Mouse (Mus musculus): ENCODE results near the gene Fxr1. TPM values are rescaled to one million over a fixed set of nuclear protein-coding genes. Genes with fewer than 3 reads are reported as not detected.
A peak's percentile ranks its signal among the peaks of the same experiment; 100 is the strongest.

Fxr1 gene
- polyA plus RNA-seq, 1 experiment from 2014 or later: 73.9 TPM

DNA sequence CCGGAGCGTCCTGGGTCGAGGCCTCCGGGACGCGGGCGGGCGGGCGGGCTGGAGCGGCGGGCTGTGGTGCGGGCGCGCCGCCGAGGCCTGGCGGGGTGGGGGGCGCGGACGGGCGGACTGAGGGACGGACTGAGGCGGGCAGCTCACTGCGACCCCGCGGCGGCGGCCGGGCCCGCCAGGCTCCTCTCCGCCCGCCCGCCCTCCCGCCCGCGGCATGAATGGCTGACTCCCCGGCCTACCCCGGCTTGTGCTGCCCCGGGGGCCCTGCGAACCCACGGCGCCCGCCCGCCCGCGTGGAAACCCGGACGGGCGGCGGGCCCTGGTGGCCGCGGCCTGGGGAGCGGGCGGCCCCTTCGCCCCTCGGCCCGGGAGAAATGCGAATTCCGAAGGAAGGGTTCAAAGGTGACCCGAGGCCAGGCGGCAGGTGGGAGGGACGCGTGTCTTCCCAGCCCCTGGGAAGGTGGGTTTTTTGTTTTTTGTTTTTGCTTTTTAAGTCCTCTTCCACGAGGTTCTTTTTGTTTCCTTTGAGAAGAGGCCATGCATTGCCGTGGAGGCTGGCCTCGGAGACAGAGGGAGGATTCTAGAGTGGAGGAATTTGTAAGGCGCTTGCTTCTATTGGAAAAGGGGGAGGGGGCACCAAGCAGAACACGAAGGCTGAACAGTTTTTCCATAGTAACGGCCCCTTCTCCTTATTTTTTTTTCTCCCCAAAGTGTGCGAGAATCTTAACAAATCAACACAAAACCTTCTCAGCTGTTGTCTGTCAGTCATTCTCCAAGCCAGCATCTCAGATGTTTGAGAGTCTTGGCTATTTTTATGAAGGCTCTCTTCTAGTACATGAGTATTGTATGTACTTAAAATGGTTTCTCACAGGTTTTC is 877 bp downstream of the Fxr1 start:
- Histone ChIP-seq H3K4me2 (ENCODE audit: low read length) (peak overlapping the region; percentile 75), H3K9ac (ENCODE audit: low read length) (peak overlapping the region; percentile 100), H3K4me3 (ENCODE audit: control insufficient read depth in 1 of 2, insufficient read depth in 1 of 2, low read depth in 1 of 2, low read length in 2 of 2) (peak overlapping the region; percentile 79 to 95), H3K9me3 (ENCODE audit: control insufficient read depth, low read length) (no peaks in the 10 kb centered on the region), H3K27ac (replicated peaks in 1 of 2; ENCODE audit: control insufficient read depth in 1 of 2, insufficient read depth in 1 of 2, low read depth in 2 of 2, low read length in 2 of 2) (peak overlapping the region; percentile 57 to 95), H3K27me3 (ENCODE audit: control insufficient read depth, insufficient read depth, low read length) (no peaks in the 10 kb centered on the region), H3K36me3 (ENCODE audit: control insufficient read depth, insufficient read depth, low read length) (no peaks in the 10 kb centered on the region), H3K4me1 (ENCODE audit: control insufficient read depth in 2 of 2, insufficient read depth in 2 of 2, low read length in 2 of 2) (peaks cover 4 to 34% of the 10 kb centered on the region in 2 experiments; a peak in 3 of 4 replicates)
- ATAC-seq (ENCODE audit: insufficient number of reproducible peaks, insufficient read depth, low FRiP score, low read depth): peak; percentile 14
- under 1% methylated on average over 38 of the region's 70 CpGs for WGBS

GRCm38 (mm10) chr3:34021259-34021828 is 1.6 kb downstream of the Fxr1 start:
- H3K4me2 ChIP-seq (ENCODE audit: low read length): peak overlapping the region; percentile 75
- peak overlapping the region; percentile 100 for H3K9ac ChIP-seq (ENCODE audit: low read length)
- peak overlapping the region in 1 of 2 experiments; percentile 95; a peak in 2 of 4 replicates for H3K4me3 ChIP-seq (ENCODE audit: control insufficient read depth in 1 of 2, insufficient read depth in 1 of 2, low read depth in 1 of 2, low read length in 2 of 2)
- ATAC-seq (ENCODE audit: insufficient number of reproducible peaks, insufficient read depth, low FRiP score, low read depth): no peak
- H3K36me3 ChIP-seq (ENCODE audit: control insufficient read depth, insufficient read depth, low read length): no peaks in the 10 kb centered on the region
- H3K27me3 ChIP-seq (ENCODE audit: control insufficient read depth, insufficient read depth, low read length): no peaks in the 10 kb centered on the region
- WGBS: 43% methylated on average over 4 of the region's 4 CpGs
- H3K4me1 ChIP-seq (ENCODE audit: control insufficient read depth in 2 of 2, insufficient read depth in 2 of 2, low read length in 2 of 2): peaks cover 4 to 35% of the 10 kb centered on the region in 2 experiments; a peak in 3 of 4 replicates
- H3K27ac ChIP-seq (replicated peaks in 1 of 2; ENCODE audit: control insufficient read depth in 1 of 2, insufficient read depth in 1 of 2, low read depth in 2 of 2, low read length in 2 of 2): no peak overlapping the region
- no peaks in the 10 kb centered on the region for H3K9me3 ChIP-seq (ENCODE audit: control insufficient read depth, low read length)

GRCm38 (mm10) chr3:34028935-34029334 is 9.2 kb downstream of the Fxr1 start:
- Histone ChIP-seq H3K27ac (replicated peaks in 1 of 2; ENCODE audit: control insufficient read depth in 1 of 2, insufficient read depth in 1 of 2, low read depth in 2 of 2, low read length in 2 of 2) (no peak overlapping the region), H3K4me1 (ENCODE audit: control insufficient read depth in 2 of 2, insufficient read depth in 2 of 2, low read length in 2 of 2) (peaks cover 2 to 42% of the 10 kb centered on the region in 2 experiments; a peak in 3 of 4 replicates), H3K27me3 (ENCODE audit: control insufficient read depth, insufficient read depth, low read length) (no peaks in the 10 kb centered on the region), H3K9me3 (ENCODE audit: control insufficient read depth, low read length) (no peaks in the 10 kb centered on the region), H3K4me2 (ENCODE audit: low read length) (no peak overlapping the region), H3K9ac (ENCODE audit: low read length) (no peak overlapping the region), H3K36me3 (ENCODE audit: control insufficient read depth, insufficient read depth, low read length) (no peaks in the 10 kb centered on the region), H3K4me3 (ENCODE audit: control insufficient read depth in 1 of 2, insufficient read depth in 1 of 2, low read depth in 1 of 2, low read length in 2 of 2) (no peak overlapping the region)
- no peak for ATAC-seq (ENCODE audit: insufficient number of reproducible peaks, insufficient read depth, low FRiP score, low read depth)

GRCm38 (mm10) chr3:34030601-34031000 is 10.9 kb downstream of the Fxr1 start:
- no peak for ATAC-seq (ENCODE audit: insufficient number of reproducible peaks, insufficient read depth, low FRiP score, low read depth)
- H3K9me3 ChIP-seq (ENCODE audit: control insufficient read depth, low read length): no peaks in the 10 kb centered on the region
- no peak overlapping the region for H3K4me2 ChIP-seq (ENCODE audit: low read length)
- H3K27me3 ChIP-seq (ENCODE audit: control insufficient read depth, insufficient read depth, low read length): no peaks in the 10 kb centered on the region
- WGBS: 54% methylated on average over 3 of the region's 3 CpGs
- no peak overlapping the region for H3K9ac ChIP-seq (ENCODE audit: low read length)
- no peak overlapping the region for H3K27ac ChIP-seq (replicated peaks in 1 of 2; ENCODE audit: control insufficient read depth in 1 of 2, insufficient read depth in 1 of 2, low read depth in 2 of 2, low read length in 2 of 2)
- H3K36me3 ChIP-seq (ENCODE audit: control insufficient read depth, insufficient read depth, low read length): no peaks in the 10 kb centered on the region
- peaks cover 0 to 38% of the 10 kb centered on the region in 2 experiments; a peak in 2 of 4 replicates for H3K4me1 ChIP-seq (ENCODE audit: control insufficient read depth in 2 of 2, insufficient read depth in 2 of 2, low read length in 2 of 2)
- no peak overlapping the region for H3K4me3 ChIP-seq (ENCODE audit: control insufficient read depth in 1 of 2, insufficient read depth in 1 of 2, low read depth in 1 of 2, low read length in 2 of 2)

- H3K4me2 ChIP-seq (ENCODE audit: low read length): no peak overlapping the region
- H3K4me3 ChIP-seq (ENCODE audit: control insufficient read depth in 1 of 2, insufficient read depth in 1 of 2, low read depth in 1 of 2, low read length in 2 of 2): no peak overlapping the region
- 63% methylated on average over 3 of the region's 3 CpGs for WGBS
- no peaks in the 10 kb centered on the region for H3K27me3 ChIP-seq (ENCODE audit: control insufficient read depth, insufficient read depth, low read length)
- no peaks in the 10 kb centered on the region for H3K36me3 ChIP-seq (ENCODE audit: control insufficient read depth, insufficient read depth, low read length)
- no peak overlapping the region for H3K9ac ChIP-seq (ENCODE audit: low read length)
- ATAC-seq (ENCODE audit: insufficient number of reproducible peaks, insufficient read depth, low FRiP score, low read depth): no peak
- H3K4me1 ChIP-seq (ENCODE audit: control insufficient read depth in 2 of 2, insufficient read depth in 2 of 2, low read length in 2 of 2): peaks cover 2 to 35% of the 10 kb centered on the region in 2 experiments; a peak in 3 of 4 replicates
- H3K9me3 ChIP-seq (ENCODE audit: control insufficient read depth, low read length): no peaks in the 10 kb centered on the region
- H3K27ac ChIP-seq (replicated peaks in 1 of 2; ENCODE audit: control insufficient read depth in 1 of 2, insufficient read depth in 1 of 2, low read depth in 2 of 2, low read length in 2 of 2): no peak overlapping the region
Measured at GRCm38 (mm10) chr3:34033720-34034364, 14.1 kb downstream of the Fxr1 start.

GRCm38 (mm10) chr3:34034803-34035202 is 15.1 kb downstream of the Fxr1 start:
- 79% methylated on average over 1 of the region's 1 CpGs for WGBS
- Histone ChIP-seq H3K36me3 (ENCODE audit: control insufficient read depth, insufficient read depth, low read length) (no peaks in the 10 kb centered on the region), H3K9me3 (ENCODE audit: control insufficient read depth, low read length) (no peaks in the 10 kb centered on the region), H3K27me3 (ENCODE audit: control insufficient read depth, insufficient read depth, low read length) (no peaks in the 10 kb centered on the region), H3K4me1 (ENCODE audit: control insufficient read depth in 2 of 2, insufficient read depth in 2 of 2, low read length in 2 of 2) (peaks cover 2 to 34% of the 10 kb centered on the region in 2 experiments; a peak in 3 of 4 replicates), H3K27ac (replicated peaks in 1 of 2; ENCODE audit: control insufficient read depth in 1 of 2, insufficient read depth in 1 of 2, low read depth in 2 of 2, low read length in 2 of 2) (no peak overlapping the region), H3K4me3 (ENCODE audit: control insufficient read depth in 1 of 2, insufficient read depth in 1 of 2, low read depth in 1 of 2, low read length in 2 of 2) (no peak overlapping the region), H3K4me2 (ENCODE audit: low read length) (no peak overlapping the region), H3K9ac (ENCODE audit: low read length) (no peak overlapping the region)
- ATAC-seq (ENCODE audit: insufficient number of reproducible peaks, insufficient read depth, low FRiP score, low read depth): no peak

- no peak overlapping the region for H3K4me2 ChIP-seq (ENCODE audit: low read length)
- peaks cover 8% of the 10 kb centered on the region; the same call in 1 of the 2 replicates for H3K36me3 ChIP-seq (ENCODE audit: control insufficient read depth, insufficient read depth, low read length)
- no peak overlapping the region for H3K4me3 ChIP-seq (ENCODE audit: control insufficient read depth in 1 of 2, insufficient read depth in 1 of 2, low read depth in 1 of 2, low read length in 2 of 2)
- no peaks in the 10 kb centered on the region for H3K9me3 ChIP-seq (ENCODE audit: control insufficient read depth, low read length)
- no peak overlapping the region for H3K9ac ChIP-seq (ENCODE audit: low read length)
- WGBS: 81% methylated on average over 3 of the region's 3 CpGs
- no peak overlapping the region for H3K27ac ChIP-seq (replicated peaks in 1 of 2; ENCODE audit: control insufficient read depth in 1 of 2, insufficient read depth in 1 of 2, low read depth in 2 of 2, low read length in 2 of 2)
- H3K4me1 ChIP-seq (ENCODE audit: control insufficient read depth in 2 of 2, insufficient read depth in 2 of 2, low read length in 2 of 2): peaks cover 2 to 34% of the 10 kb centered on the region in 2 experiments; a peak in 3 of 4 replicates
- ATAC-seq (ENCODE audit: insufficient number of reproducible peaks, insufficient read depth, low FRiP score, low read depth): no peak
- no peaks in the 10 kb centered on the region for H3K27me3 ChIP-seq (ENCODE audit: control insufficient read depth, insufficient read depth, low read length)
Measured at GRCm38 (mm10) chr3:34035706-34036105, 16.0 kb downstream of the Fxr1 start.

Measured in heart, embryonic 14.5 days (tissue).